Mouse (Mus musculus) adrenal gland, adult 18-20 months (tissue): ENCODE results near the gene C9orf72. TPM values are rescaled to one million over a fixed set of nuclear protein-coding genes. Genes with fewer than 3 reads are reported as not detected.
"Not testable (repeated sequence)": the region's sequence is repeated elsewhere in the genome, so short reads cannot be mapped to it uniquely, and the experiment has no call there.

Experiments used
- DNase-seq, 2 experiments: peaks; one replicate each; pipeline ENCODE4 v3.0.0; 2021 to 2022; ENCODE audit warnings: low spot score in 2 of 2
- long read RNA-seq, 2 experiments: library from polyadenylated mRNA; stranded (forward); transcript quantifications; one replicate each; pipeline ENCODE4 v2.0.0; 2021
- total RNA-seq, 2 experiments: library from RNA; stranded (reverse); gene quantifications; 1 replicate in 1 of 2; 2 replicates in 1 of 2; pipeline ENCODE4 v1.2.3; 2021

The C9orf72 gene
- 10 to 100 TPM; 15.6 to 27.4 TPM for total RNA-seq
- long read RNA-seq, experiment 1, transcript C9orf72-203 (11 exons, 3,193 nt), result major isoform, 8 of 18 reads
- long read RNA-seq, experiment 1, partial matches to known transcripts, result 9 of 18 reads
- long read RNA-seq, experiment 1, other reads (novel, unspliced or antisense), result 1 of 18 reads
- long read RNA-seq, experiment 2, transcript C9orf72-203 (11 exons, 3,193 nt), result major isoform, 26 of 41 reads
- long read RNA-seq, experiment 2, partial matches to known transcripts, result 9 of 41 reads
- long read RNA-seq, experiment 2, other reads (novel, unspliced or antisense), result 6 of 41 reads

DNA sequence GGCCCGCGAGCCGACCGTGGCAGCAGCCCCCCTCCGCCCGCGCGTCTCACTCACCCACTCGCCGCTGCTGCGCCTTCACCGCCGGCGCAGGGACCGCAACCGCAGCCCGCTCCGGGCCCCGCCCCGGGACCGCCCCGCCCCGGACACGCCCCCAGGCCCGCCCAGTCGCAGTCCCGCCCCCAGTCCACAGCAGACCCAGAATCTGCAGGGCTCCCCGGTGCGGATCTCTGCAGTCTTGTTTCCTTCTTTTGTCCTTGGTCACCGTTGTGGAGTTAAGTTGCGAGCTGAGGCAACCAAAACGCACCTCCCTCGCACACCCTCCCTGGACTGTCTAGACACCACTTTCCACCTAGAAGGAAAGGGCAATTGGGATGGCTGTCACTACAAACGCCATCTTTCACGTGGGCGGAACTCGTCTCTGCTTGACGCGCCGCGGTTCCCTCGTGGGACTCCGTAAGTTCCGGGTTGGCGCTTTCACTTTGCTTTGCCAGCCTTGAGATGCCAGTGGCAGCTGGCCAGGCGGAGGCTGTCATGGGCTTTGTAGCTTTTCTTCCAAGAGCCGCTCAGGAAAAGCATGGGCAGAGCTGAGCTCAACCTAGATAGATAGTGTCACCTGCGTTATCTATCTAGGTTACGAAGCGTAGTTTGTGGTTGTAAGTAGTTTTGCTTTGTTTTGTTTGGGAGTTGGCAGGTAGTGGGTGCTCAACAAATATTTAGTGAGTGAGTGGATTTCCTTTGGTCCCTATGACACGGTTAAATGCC, at the start of gene C9orf72:
TSS of gene C9orf72 (minus strand) at position 442 of the 762 bp plus-strand sequence.
- peak; percentile 91 to 93 for DNase-seq

DNA sequence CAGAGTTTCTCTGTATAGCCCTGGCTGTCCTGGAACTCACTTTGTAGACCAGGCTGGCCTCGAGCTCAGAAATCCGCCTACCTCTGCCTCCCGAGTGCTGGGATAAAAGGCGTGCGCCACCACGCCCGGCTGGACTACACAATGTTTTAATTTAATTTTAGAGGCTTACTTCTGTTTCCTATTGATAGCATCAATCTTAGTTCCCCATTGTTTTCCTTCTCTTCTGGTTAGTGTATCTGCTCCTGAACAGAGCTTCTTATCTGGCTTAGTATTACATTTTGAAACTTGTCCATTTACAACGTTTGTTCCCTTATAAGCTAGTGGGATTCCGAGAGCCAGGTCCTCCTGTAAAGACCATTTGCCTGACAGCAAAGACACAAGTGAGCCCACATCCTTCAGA, 33.0 kb upstream of the C9orf72 start:
- no peak for DNase-seq

DNA sequence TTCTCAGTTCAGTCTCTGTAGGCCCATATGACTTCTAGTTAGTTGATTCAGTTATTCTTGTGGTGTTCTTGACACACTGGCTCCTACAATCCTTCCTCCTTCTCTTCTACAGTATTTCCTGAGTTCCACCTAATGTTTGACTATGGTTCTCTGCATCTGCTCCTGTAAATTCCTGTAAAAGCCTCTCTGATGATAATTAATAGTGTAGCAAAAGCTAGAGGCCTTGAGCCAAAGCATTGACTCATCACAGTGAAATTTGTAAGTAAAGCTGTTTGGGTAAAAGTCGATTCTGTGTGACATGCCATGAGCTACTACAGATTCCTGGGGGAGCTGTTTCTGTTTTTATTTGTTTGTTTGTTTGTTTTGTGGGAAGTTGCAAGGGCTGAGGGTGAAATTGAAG, 18.0 kb upstream of the C9orf72 start:
- no peak for DNase-seq

DNA sequence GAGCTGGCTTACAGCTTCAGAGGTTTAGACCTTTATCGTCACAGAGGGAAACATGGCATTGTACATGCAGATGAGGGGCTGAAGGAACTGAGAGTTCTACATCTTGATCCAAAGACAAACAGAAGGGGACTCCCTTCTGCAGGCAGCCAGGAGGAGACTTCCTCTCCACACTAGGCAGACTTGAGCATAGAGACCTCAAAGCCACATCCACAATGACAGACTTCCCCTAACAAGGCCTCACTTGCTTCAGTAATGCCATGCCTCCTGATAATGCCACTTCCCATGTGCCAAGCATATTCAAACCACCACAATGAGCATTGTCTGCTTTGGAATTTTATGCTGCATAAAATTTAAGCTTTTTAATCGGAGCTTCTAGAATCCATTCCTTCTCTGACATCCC, 15.8 kb upstream of the C9orf72 start:
- DNase-seq, result no peak

DNA sequence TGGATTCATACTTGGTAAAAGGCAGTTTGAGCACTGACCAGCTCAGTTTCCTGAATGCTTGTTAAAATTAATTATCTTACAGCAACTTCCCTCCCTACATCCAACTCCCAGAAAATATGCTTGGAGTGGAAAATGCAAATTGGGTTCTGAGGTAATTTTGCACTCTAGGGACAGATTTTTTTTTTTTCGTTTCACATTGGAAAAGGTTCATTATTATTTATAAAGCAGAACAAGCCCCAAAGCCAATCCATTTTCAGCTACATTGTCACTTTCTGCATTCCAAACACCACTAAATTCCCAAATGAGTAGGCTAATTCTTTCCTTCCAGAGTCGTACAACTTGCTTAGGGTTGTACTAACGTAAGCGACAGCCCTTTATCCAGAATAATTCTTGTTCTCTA, 12.7 kb upstream of the C9orf72 start:
- DNase-seq, result no peak

DNA sequence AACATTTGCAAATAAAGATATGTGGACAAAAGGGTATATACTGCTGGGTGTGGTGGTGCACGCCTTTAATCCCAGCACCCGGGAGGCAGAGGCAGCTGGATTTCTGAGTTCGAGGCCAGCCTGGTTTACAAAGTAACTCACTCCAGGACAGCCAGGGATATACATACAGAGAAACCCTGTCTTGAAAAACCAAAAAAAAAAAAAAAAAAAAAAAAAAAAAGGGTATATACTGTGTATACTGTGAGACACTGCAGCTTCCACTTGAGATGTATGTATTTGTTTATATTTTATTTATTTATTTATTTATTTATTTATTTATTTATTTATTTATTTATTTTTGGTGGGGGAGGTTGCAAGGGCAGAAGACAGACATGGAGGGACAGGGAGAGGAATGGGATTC, 12.3 kb upstream of the C9orf72 start:
- DNase-seq, result not testable (repeated sequence)

DNA sequence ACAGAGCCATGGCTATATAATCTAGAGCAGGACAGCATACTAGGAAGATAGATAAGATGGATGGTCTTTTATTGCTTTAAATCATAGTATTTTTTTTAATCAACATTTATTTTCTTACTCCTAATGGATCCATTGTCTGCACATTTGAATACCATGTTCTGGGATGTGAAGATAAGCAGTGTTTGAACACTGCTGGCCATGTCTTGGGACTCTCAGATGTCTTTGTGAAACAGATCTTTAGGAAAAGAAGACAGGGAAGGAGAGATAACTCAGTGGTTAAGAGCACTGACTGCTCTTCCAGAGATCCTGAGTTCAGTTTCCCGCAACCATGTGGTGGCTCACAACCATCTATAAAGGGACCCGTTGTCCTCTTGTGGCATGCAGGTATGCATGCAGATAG, 10.3 kb upstream of the C9orf72 start:
- no peak for DNase-seq

DNA sequence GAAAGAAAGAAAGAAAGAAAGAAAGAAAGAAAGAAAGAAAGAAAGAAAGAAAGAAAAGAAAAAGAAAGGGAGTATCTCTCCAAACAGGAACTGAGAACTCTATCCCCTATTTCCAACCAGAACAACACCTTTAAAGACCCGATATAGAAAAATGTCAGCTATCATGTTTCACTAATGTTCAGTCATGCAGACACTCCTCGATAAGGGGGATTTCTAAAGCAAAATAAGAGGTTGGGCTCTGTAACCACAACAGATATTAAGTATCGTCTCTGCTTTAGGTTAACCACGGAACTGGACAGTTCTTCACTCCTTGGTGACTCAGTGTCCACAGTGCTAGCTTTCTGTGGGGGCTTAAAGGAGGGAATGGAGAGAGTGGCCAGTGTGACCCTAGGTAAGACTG, 2.3 kb upstream of the C9orf72 start:
- DNase-seq, result no peak

DNA sequence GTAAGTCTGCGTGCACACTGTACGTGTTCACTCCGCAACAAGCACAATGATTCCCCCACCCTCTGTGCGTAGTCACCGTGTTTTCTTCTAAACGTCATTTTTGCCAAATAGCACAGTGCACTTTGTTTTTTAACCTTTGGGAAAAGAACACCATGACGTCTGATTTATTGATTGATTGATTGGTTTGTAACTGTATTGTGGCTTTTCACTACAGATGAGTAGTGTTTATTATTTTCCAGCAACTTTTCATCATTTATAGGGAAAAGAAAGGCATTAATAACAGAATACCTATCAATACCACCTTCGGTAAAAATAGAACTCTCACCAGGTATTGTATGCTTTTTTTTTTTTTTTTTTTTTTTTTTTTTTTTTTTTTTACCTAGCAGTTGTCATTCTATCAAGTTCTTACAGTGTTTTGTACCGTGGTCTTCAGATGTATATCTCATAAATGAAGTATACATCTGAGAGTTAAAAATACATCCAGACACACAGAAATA, 569 bp upstream of the C9orf72 start:
- no peak for DNase-seq

DNA sequence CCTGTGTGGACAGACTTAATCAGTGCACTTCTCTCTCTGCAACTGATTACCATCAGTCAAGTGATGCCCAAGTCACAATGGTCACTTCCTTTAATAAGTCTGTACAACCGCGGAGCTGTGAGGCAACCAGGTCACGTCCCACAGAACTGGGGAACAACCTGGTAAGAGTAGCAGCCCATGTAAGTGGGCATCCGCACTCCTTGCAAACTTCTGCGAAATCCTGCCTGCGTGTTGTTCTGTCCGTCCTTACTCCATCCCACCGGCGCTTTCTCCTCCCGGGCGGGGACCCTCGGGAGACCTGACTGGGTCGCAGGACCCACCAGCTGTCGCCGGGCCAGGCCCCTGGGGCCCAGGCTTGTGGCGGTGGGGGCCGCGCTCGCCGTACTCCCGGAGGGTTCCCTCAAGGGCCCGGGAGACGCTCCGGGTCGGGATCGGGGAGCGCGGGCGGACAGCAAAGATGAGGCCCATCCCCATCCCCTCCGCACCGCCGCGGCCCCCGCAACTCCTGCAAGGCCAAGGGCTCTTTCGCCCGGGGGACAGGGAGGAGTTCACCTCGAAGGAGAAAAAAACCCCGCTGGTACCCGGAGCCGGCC, 738 bp downstream of the C9orf72 start:
- DNase-seq, result no peak

DNA sequence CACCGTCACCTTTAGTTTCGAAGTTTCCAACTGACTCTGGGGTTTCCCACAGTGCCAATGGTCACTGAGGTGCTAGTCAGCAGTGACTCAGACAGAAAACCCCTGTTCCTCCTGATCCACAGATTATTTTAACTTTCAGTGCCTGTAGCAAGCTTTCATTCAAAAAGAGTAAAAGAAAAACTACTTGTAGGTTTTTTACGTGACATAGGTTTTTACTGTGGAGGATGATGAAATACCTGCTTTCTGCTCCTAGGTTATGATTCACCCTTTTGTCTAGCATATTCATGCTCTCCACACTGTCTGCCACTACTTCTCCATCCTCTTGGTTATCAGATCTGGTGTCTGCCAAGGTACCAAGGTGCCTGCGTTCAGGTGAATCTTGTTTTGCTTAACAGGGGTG, 1.9 kb downstream of the C9orf72 start:
- DNase-seq, result no peak

DNA sequence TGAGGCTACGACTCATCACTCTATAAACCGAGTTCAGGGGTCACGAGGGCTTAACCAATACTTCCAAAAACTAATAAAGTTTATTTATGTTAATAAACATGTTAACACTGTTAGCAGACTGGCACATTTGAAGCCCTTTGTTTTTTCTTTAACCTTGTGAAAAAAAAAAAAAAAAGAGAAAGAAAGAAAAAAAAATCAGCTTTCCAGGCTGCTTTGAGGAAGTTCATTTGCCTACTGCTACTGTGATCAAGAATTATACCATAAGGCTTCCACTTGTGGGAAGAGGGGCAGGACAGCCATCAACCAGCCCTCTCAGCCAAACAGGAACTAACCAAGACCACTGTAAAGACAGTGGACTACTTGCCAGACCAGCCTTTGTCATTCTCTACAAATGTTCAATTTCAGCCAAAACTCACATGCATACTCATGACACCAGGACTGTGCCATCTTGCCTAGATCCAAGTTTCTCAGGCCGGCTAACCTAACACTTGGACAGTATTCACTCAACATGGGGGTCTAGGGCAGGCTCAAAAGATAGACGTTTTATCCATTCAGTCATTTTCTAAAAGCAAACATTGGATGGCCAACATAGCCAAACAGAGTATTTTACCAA, 2.5 kb downstream of the C9orf72 start:
- DNase-seq, result no peak

DNA sequence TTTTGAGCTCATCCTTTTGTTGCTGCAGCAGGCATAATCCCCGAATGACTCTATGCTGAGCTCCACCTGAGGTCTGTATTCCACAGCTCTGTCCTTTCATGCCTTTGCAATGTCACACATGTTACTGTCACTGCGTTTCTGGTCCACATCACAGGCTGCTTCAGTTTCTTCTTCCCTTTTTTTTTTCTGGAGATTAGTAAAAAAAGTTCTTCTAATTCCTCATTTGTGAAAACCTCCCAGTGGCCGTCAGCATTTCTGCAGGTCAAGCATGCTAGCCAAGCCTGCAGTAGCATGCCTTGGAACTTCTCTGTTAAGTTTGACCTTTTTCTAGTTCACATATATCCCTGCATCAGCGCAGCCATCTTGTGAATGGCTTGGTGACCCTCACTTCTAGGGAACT, 4.1 kb downstream of the C9orf72 start:
- no peak for DNase-seq

DNA sequence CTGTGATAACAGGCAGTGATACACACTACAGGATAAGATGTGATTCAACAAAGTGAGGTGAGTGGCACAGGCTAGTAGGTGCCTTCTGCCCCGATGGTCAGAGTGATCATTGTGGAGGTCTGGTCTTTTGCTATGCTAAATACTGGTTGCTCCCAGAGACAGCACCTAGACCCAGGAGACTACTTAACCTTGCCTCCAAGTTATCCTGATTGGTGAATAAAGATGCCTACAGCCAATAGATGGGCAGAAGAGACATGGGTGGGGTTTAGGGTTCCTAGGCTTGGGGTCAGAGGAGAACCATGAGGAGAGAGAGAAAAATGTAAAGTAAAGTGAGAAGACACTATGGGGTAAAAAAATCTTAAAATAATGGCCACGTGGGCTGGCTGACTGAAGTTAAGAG, 4.8 kb downstream of the C9orf72 start:
- DNase-seq, result no peak

DNA sequence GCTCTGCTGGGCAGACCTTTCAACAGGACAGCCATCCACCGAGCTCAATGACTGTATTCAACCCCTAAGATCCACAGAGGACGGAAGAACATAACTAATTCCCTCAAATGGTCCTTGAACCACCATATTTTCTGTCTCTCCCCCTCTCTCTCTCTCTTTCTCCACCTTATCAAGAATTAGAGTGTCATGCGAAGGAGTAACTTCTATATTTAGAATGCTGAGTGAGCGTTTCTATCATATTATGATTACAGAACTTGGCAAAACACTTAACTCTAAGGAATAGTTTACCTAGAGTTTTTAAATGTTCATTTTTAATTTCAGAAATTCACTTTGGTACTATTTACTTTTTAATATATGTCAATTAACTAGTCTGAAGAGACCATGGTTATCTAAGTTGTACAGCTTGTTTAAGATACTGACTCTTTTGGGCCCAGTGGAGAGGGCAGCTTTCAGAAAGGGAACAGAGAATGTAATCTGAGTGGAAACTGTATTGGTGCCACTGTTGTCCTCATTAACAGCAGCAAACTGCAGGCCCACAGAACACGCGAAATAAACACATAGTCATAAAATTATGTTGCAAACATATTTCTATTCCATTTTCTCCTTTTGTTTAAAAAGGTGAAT, 5.8 kb downstream of the C9orf72 start:
- no peak for DNase-seq

DNA sequence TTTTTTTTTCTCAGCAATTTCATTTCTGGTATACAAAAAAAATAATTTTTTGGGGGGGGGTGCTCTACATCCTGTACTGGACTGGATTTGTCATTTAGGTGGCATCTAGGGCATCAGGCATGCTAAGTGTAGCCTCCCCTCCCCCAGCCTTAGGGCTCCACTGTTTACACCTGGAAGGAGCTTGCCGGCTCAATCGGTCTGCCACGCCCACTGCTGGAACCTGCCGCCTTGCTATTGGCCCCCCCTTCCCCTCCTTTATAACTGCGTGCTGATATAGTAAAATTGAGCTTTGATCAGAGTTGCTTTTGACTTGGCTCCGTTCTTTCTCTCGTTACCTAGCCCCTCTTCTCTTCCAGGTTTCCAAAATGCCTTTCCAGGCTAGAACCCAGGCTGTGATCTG, 21.3 kb downstream of the C9orf72 start:
- DNase-seq, result no peak

DNA sequence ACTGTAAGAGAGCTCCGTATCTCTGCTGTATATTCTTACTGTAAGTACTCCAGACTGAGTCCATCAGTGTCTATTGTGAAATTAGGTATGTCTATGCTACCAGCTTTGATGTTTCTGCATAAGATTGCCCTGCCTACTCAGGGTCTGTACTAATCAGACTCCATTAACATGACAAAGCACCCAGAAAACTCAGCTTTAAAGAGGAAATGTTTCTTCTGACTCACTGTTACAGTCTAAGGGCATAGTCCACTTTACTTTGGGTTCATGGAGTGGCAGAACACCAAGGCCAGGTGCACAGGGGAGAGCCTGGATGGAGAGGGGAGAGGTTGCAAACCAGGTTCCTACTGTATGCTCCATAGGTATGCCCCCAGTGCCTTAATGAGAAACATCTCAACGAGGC, 22.3 kb downstream of the C9orf72 start:
- no peak for DNase-seq

DNA sequence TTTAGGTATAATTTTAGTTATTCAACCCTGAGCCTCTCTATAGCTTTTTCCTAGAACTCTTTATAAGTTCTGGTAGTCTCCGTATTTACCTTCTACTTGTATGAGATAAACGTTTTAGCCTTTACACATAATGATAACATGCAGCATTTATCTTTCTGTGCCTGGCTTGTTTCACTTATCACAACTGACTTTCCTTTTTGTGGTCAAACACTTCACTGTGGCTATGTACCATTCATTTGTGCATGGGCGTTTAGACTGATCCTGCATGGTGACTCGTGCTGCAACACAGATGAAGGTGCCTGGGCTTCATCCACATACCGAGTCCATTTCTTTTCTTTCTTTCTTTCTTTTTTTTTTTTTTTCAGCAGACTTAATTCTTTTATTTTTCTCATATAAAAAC, 24.3 kb downstream of the C9orf72 start:
- no peak for DNase-seq

DNA sequence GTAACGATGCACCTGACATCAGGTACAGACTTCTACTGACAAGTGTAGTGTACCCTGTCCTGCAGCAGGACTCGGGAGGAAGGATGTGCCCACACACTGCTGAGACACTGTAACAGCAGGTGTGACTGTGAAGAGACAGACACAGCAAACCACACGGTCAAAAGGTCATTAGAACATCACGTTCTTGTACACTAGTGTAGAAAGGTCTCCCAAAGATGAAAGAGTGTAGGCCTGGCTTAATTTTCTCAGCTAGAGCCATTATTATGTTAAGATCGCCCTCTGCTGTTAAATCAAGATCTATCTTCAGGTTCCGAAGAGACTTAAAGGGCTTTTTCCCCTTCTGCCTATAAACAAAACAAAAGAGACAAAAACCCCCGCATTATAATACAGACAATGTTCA, 33.2 kb downstream of the C9orf72 start:
- no peak for DNase-seq

DNA sequence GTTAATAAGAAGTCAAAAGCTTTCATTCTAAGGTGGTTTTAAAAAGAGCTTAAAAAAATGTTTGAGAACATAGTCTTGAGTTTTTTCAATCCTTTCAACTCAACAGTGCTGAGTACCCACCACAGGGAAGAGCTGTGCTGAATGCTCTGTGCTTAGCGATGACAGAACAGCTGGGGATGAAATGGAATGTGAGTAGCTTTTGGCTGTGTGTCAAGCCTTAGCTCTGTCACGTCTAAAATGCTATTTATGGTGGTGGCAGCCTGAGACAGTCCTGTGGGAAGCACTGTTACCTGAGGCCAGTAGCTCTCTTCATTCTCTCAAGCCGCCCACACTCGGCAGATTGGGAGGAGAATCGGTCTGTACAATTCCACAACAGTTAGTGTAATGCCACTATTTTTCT, 36.2 kb downstream of the C9orf72 start:
- DNase-seq, result no peak

DNA sequence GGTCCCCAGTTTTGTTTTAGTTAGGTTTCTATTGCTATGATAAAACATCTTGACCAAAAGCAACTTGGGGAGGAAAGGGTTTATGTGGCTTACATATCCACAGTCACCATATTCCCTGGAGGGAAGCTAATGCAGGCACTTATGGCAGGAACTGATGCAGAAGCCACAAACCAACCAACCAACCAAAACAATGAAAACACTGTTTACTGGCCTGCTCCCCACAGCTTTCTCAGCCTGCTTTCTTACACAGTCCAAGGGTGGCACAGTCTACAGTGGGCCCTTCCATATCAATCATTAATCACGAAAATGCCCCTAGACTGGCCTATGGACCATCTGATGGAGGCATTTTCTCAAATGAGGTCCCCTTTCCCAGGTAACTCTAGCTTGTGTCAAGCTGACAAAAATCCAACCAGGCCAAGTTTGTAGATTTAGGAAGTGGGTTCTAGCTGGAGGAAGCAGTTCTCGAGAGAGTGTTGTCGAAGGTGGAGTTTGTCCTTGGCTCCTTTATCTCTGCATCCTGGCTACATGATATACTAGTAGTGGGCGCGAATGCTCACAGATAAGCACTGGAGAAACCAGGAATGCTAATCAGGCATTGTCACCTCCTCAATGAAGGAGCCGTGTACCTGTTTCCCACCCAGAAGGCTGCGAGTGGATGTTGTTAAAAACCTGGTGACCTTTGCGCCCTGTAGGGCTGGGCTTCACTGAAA, 38.2 kb downstream of the C9orf72 start:
- no peak for DNase-seq
